Mouse (Mus musculus) lung, adult 2 months (tissue): ENCODE data around the gene Pif1. TPM values are rescaled to one million over a fixed set of nuclear protein-coding genes. Genes with fewer than 3 reads are reported as not detected.

Experiments
- DNase-seq: peaks from one replicate; pipeline ENCODE4 v3.0.0; 2022
- H3K4me1 ChIP-seq: fragments of 200-500 bp; 2 replicates; pipeline ENCODE4 v1.6.1; 2011; ENCODE audit warnings: low read length; ENCODE audit not compliant: control insufficient read depth, insufficient read depth
- H3K4me3 ChIP-seq: fragments of 200-500 bp; replicated peaks from 2 replicates; pipeline ENCODE3; 2011; ENCODE audit warnings: low read depth, mild to moderate bottlenecking, control low read depth, low read length; ENCODE audit errors: extremely low read depth
- CTCF ChIP-seq: fragments of 200-500 bp; IDR thresholded peaks from 2 replicates; pipeline ENCODE4 v1.5.1; 2011; ENCODE audit warnings: mild to moderate bottlenecking, low read length, control low read depth; ENCODE audit not compliant: insufficient read depth
- POLR2A ChIP-seq: fragments of 200-500 bp; IDR thresholded peaks from 2 replicates; pipeline ENCODE4 v1.6.1; 2011; ENCODE audit warnings: low read depth, mild to moderate bottlenecking, control low read depth, low read length, borderline replicate concordance; ENCODE audit errors: extremely low read depth
- WGBS: fragments of 180-500 bp; shearing (Covaris S2); methylation state at CpG from one replicate; pipeline ENCODE4 v1.1.7; 2018; 5-methylcytosine and 5-hydroxymethylcytosine counted together
- polyA plus RNA-seq: library from polyadenylated mRNA; depleted of rRNA; stranded (reverse); fragments of >200 nt; gene quantifications from 2 replicates; pipeline ENCODE4 v1.2.3, GENCODE M21; 2012; rRNA removed

Gene Pif1
- 0.36 and 1.0 TPM in 2 replicates for polyA plus RNA-seq

DNA sequence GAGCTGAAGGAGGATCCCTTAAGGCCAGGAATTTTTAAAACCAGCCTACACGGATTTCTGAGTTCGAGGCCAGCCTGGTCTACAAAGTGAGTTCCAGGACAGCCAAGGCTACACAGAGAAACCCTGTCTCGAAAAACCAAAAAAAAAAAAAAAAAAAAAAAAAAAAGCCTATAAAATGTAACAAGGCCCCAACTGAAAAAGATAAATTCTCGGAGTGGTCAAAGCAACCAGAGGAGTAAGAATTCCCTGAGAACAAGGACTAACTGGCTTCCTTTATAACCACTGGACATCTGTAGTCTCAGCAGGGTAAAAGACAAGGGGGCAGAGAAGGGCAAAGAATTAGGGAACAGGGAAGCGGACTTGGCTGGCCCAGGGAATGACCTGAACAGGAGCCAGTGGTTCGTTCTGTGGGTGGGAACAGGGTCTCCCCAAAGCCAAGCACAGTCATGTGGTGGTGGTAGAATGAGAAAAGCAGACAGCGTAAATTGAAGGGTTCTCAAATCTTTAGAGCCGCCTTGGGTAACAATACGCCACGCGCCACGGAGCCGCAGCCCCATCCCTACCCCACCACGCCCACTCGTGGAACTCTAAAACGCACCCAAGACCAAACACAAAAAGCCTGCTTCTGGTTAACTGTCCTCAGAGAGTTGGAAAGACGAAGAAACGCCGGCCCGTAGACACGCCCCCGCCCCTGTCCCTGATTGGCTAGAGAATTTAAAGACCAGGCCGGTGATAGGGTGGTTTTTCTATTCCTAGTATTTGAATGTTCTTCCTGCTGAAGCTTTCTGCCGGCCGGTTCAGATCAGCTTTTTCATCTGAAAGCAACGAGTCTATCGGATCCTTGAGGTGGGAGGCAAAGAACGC is at the start of gene Pif1:
Pif1 (plus strand) TSS at position 755 of the 864 bp plus-strand sequence.
- peak; percentile 64 for DNase-seq
- H3K4me1 ChIP-seq = peaks cover 8% of the 10 kb centered on the region
- TF ChIP-seq CTCF (no peak), POLR2A (no peak)
- WGBS = 11% methylated on average over 28 of the region's 28 CpGs
- H3K4me3 ChIP-seq = peak within 1 kb of the TSS; percentile 57

DNA sequence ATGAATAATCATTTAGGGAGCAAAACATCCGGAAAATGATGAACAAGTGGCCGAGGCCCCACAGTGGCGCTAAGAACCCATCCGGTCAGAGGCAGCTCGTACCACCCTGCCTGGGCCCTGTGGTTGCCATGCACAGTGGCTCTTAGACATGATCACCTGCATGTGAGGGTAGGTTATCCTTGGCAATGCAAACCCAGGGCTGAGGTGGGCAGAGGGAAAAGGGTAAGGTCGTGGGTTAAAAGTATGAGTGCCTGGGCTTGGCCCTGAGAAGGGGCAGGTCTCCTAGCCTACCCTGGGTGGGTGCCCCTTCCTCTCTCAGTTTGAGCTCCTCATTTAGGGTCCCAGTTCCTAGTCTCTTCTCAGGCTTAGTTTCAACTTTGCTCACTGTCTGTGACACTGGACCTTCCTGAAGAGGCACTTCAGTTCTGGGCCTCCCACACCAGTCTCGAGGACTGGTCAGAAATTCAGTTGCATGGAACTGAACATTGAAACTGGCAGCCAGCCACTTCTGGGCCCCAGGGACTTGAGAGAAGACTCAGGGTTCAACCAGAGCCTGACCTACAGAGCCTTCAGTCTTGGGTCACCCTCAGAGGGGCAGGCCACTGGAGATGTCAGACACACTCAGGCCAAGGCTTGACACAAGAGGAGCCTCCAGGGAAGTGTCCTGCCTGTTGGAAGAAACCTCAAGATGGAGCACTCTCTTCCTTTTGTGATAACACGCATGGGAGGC is 48.9 kb upstream of the Pif1 start:
- no peak for DNase-seq
- 83% methylated on average over 8 of the region's 8 CpGs for WGBS
- H3K4me1 ChIP-seq = peaks cover 10% of the 10 kb centered on the region
- no peak overlapping the region for H3K4me3 ChIP-seq
- TF ChIP-seq CTCF (no peak), POLR2A (no peak)

DNA sequence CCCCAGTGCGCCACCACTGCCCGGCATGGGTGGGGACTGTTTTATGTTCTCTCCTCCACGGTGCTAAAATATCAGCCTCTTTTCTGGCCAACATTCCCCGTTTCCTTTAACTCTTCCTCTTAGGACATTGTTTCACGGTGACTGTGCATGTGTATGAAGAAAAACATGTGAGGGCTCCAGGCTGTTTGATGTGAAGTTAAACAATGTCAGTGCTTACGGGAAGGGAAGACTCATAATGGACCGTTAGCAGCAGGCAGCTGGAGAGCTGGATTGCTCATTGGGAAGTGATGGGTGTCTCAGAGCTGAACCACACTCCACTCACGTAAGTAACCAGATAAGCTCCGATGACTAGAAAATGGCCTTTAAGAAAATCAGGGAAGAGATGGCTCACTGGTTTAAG is 47.3 kb upstream of the Pif1 start:
- DNase-seq = no peak
- TF ChIP-seq CTCF (no peak), POLR2A (no peak)
- Histone ChIP-seq H3K4me1 (peaks cover 10% of the 10 kb centered on the region), H3K4me3 (no peak overlapping the region)
- 54% methylated on average over 9 of the region's 9 CpGs for WGBS

GRCm38 (mm10) chr9:65541126-65542068 is 45.6 kb upstream of the Pif1 start:
- peaks cover 7% of the 10 kb centered on the region for H3K4me1 ChIP-seq
- TF ChIP-seq POLR2A = no peak
- TF ChIP-seq CTCF = no peak
- DNase-seq = peak; percentile 34
- WGBS = 41% methylated on average over 13 of the region's 13 CpGs
- no peak overlapping the region for H3K4me3 ChIP-seq

GRCm38 (mm10) chr9:65542111-65542524 is 44.8 kb upstream of the Pif1 start:
- 50% methylated on average over 7 of the region's 7 CpGs for WGBS
- Histone ChIP-seq H3K4me3 (no peak overlapping the region), H3K4me1 (peaks cover 4% of the 10 kb centered on the region)
- DNase-seq = no peak
- TF ChIP-seq CTCF (no peak), POLR2A (no peak)

DNA sequence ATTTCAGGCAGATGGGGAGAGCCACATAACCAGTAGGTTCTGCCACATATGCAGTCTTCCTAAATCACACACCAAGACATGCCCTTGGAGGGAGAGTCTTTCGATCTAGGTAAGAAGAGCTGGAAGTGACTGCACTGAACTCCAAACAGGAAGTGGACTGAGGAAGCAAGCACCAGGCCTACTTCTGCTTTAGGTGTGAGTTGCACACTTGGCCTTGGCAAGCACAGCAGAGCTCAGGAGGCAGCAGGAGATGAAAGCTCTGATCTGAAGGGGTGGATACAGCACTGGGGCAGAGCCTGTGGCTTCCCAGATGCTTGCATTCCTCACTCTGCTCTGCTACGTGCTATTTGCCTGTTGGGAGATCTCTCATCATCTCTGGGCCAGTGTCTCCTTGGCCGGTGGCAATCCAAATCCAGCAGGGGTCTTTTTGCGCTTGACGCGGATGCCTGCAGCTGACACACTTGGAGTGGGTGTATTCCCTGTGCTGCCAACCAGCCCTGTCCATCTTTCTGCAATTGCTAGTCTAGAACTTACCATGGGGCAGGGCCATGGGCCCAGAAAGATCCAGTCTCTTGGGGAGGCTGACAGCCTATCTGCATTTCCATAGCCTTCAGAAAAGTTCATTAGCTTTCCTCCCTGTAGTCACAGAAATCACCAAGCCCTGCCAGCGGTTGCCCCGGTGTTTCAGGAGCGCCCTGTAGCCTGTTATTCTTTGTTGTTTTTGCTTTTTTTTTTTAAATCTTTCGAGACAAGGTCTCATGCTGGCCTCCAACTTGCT is 41.1 kb upstream of the Pif1 start:
- DNase-seq = no peak
- Histone ChIP-seq H3K4me1 (peaks cover 7% of the 10 kb centered on the region), H3K4me3 (no peak overlapping the region)
- 66% methylated on average over 10 of the region's 10 CpGs for WGBS
- TF ChIP-seq CTCF = no peak
- no peak for TF ChIP-seq POLR2A

DNA sequence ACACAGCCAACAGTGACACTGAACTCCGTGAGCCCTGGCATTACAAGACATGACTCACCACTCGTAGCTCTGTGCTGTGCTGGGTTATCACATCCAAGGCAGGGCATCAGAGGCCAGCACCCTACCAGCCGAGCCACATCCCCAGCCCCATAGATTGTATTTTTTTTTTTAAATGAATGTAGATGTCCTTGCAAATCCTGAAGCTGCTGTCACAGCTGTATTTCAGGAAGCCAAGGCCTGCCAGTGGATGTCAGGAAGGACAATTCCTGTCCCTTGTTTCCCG is 40.6 kb upstream of the Pif1 start:
- Histone ChIP-seq H3K4me1 (peaks cover 9% of the 10 kb centered on the region), H3K4me3 (no peak overlapping the region)
- WGBS = 51% methylated on average over 4 of the region's 4 CpGs
- no peak for DNase-seq
- TF ChIP-seq CTCF (no peak), POLR2A (no peak)

DNA sequence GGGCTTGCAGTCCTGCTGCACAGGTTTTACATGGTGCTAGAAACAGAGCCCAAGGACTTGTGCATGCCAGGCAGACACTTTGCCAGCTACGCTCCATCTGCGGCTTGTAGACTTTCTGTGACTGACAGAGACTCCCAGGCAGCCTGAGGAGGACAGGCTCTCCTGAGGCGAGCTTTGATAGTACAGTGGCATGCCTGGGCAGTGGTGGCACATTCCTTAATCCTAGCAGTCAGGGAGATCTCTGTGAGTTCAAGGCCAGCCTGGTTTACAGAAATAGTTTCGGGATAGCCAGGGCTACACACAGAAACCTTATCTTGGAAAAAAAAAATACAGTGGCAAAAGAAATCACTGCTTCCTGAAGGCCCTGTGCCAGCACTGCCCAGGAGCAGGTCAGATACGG is 39.8 kb upstream of the Pif1 start:
- WGBS = 74% methylated on average over 5 of the region's 5 CpGs
- TF ChIP-seq CTCF (no peak), POLR2A (no peak)
- Histone ChIP-seq H3K4me1 (peaks cover 9% of the 10 kb centered on the region), H3K4me3 (no peak overlapping the region)
- DNase-seq = no peak
